In genomic region chr10:25296286-25296656, GRCm38 (mm10) we compare ENCODE assay signal across 8 mouse cellular contexts. TPM values are rescaled to one million over a fixed set of nuclear protein-coding genes. Genes with fewer than 3 reads are reported as not detected.
DNase-seq lines count a peak whose midpoint lies in the region; ATAC-seq lines count a peak whose summit lies in the region.

No protein-coding gene starts in this region.

- DNase-seq in kidney, adult 9 months = no peak
- peak; percentile 10 for DNase-seq in c-Kit-positive CD71-positive TER-119-negative erythroid progenitor cells, embryonic 14.5 days (ENCODE audit: low read depth)
- no peak for DNase-seq in right cerebral cortex, adult 2 months (ENCODE audit: low spot score in 2 of 2)
- no peak for DNase-seq in spleen, adult 18-20 months
- DNase-seq in left cerebral cortex, adult 18-20 months (ENCODE audit: low spot score in 2 of 2) = no peak

- no peaks in the 10 kb centered on the region for H3K27me3 ChIP-seq in kidney, embryonic 14.5 days (ENCODE audit: control insufficient read depth, insufficient read depth, low read length)
- H3K27me3 ChIP-seq in hindbrain, embryonic 13.5 days = no peaks in the 10 kb centered on the region
- H3K27me3 ChIP-seq in midbrain, embryonic 15.5 days (replicated peaks) = no peaks in the 10 kb centered on the region

- WGBS in kidney, embryonic 14.5 days = 40% methylated on average over 8 of the region's 8 CpGs
- 51% methylated on average over 8 of the region's 8 CpGs for WGBS in hindbrain, embryonic 13.5 days
- 44% methylated on average over 8 of the region's 8 CpGs for WGBS in midbrain, embryonic 15.5 days

- H3K27ac ChIP-seq in kidney, embryonic 14.5 days (ENCODE audit: low read depth, low read length) = peak overlapping the region; percentile 86; the same call in 1 of the 2 replicates
- peak overlapping the region; percentile 89 for H3K27ac ChIP-seq in hindbrain, embryonic 13.5 days
- H3K27ac ChIP-seq in midbrain, embryonic 15.5 days = peak overlapping the region; percentile 84

- H3K36me3 ChIP-seq in kidney, embryonic 14.5 days (ENCODE audit: control insufficient read depth, insufficient read depth, low read length) = no peaks in the 10 kb centered on the region
- H3K36me3 ChIP-seq in hindbrain, embryonic 13.5 days = no peaks in the 10 kb centered on the region
- no peaks in the 10 kb centered on the region for H3K36me3 ChIP-seq in midbrain, embryonic 15.5 days (replicated peaks)

- no peak for ATAC-seq in kidney, embryonic 14.5 days (ENCODE audit: low FRiP score, low TSS enrichment)
- peak; percentile 17 for ATAC-seq in hindbrain, embryonic 13.5 days (ENCODE audit: low FRiP score)
- 0 out of 2 replicates have a peak, but pooled peaks have one; percentile 2 for ATAC-seq in midbrain, embryonic 15.5 days (replicated peaks)

- H3K4me3 ChIP-seq in kidney, embryonic 14.5 days (ENCODE audit: low read length) = peak overlapping the region; percentile 58
- H3K4me3 ChIP-seq in hindbrain, embryonic 13.5 days = peak overlapping the region; percentile 68
- H3K4me3 ChIP-seq in midbrain, embryonic 15.5 days = peak overlapping the region; percentile 61

- H3K4me2 ChIP-seq in kidney, embryonic 14.5 days (replicated peaks; ENCODE audit: low read depth, low read length) = peak overlapping the region; percentile 64
- H3K4me2 ChIP-seq in hindbrain, embryonic 13.5 days = peak overlapping the region; percentile 63
- H3K4me2 ChIP-seq in midbrain, embryonic 15.5 days = peak overlapping the region; percentile 71

- H3K9me3 ChIP-seq in kidney, embryonic 14.5 days (ENCODE audit: control insufficient read depth, low read length) = no peaks in the 10 kb centered on the region
- H3K9me3 ChIP-seq in hindbrain, embryonic 13.5 days = no peaks in the 10 kb centered on the region
- H3K9me3 ChIP-seq in midbrain, embryonic 15.5 days = no peaks in the 10 kb centered on the region

- peak overlapping the region; percentile 75 for H3K9ac ChIP-seq in kidney, embryonic 14.5 days (ENCODE audit: low read depth, low read length)
- H3K9ac ChIP-seq in hindbrain, embryonic 13.5 days = peak overlapping the region; percentile 87
- peak overlapping the region; percentile 64; the same call in 1 of the 2 replicates for H3K9ac ChIP-seq in midbrain, embryonic 15.5 days

- H3K4me1 ChIP-seq in kidney, embryonic 14.5 days (ENCODE audit: control insufficient read depth, insufficient read depth, low read length) = peaks cover 20% of the 10 kb centered on the region; the same call in 1 of the 2 replicates
- H3K4me1 ChIP-seq in hindbrain, embryonic 13.5 days (replicated peaks) = peaks cover 10% of the 10 kb centered on the region
- H3K4me1 ChIP-seq in midbrain, embryonic 15.5 days = peaks cover 16% of the 10 kb centered on the region

RNA-seq across cellular contexts. Expression of gene Akap7, which starts 11.4 kb away (rescaled TPM):
- 27.0 and 30.3 TPM in 2 replicates for polyA plus RNA-seq in kidney, embryonic 14.5 days (2014; fragmentation: Nextera tagmentation; extraction: Ambion mirVana)
- polyA plus RNA-seq in hindbrain, embryonic 13.5 days (2015; fragmentation: Nextera tagmentation; extraction: Ambion mirVana) = 28.1 and 31.5 TPM in 2 replicates
- polyA plus RNA-seq in midbrain, embryonic 15.5 days (2015; fragmentation: Nextera tagmentation; extraction: Ambion mirVana) = 38.5 and 42.4 TPM in 2 replicates
- 10 to 100 TPM; 68.4 to 70.1 TPM for total RNA-seq in left cerebral cortex, adult 18-20 months (2021)
